Mouse (Mus musculus) MN1 (cell line): ENCODE measurements at regions not wholly inside any gene's neighbourhood (a gene's known extent, or its start where the extent isn't known, plus 50 kb on each side); places are given as distances from the start of the nearest gene placed in this dataset.
A peak's percentile ranks its signal among the peaks of the same experiment; 100 is the strongest.

Source experiments
- DNase-seq: peaks from one replicate; pipeline ENCODE4 v3.0.0-alpha.2; 2016; ENCODE audit warnings: low spot score

DNA sequence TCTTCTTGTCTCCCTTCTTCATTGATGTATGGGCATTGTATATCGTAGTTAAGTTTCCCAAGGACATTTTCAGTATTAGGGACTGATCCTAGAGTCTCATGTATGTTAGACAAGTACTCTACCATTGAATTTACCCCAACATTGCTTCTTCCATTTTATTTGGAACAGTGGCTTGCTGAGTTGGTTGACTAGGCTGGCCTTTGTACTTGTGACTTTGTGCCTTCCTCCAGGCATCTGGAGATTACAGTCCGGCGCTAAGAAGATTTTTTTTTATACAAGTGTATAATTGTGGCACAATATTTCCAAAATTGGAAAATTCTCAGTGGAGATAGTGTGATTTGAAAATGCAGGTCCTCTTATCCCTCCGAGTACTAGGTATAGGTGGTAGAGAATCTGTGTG, 1165.5 kb upstream of the A1bg start:
- no peak for DNase-seq

DNA sequence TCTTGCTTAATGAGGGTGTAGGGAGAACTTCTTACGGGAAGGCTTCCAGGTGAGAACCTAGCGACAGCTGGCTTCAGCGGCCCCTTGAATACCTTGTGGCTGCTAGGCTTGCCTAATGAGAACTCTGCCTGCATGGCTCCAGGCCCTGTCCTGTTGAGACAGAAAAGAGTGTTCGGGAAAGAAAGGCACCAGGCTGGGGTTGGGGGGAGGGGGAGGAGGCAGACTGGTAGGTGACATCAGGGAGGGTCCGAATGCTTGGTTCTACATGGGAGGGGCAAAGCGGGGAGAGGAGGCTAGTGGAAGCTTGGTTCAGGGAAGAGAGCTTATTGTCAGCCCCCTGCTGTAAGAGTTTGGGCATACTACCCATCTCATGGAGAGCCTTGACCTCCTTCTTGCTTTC, 1164.9 kb upstream of the A1bg start:
- no peak for DNase-seq

DNA sequence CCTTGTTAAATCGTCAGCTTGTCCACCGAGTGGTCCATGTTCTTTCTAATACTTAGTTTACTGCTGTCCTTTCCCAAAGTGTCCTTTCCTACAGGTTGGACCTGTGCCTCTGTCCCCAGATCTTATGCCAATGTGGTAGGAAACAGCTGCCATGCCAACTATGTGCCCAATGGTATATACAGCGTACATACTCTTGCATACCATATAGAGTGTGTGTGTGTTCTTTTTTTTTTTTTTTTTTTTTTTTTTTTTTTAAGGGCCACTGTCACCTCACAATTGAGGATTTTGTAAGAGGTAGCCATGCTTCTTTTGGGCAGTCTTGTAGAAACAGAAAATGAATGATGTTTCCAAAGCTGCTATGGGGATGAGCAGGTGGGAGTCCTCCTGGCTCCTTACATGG, 1163.2 kb upstream of the A1bg start:
- DNase-seq: no peak

DNA sequence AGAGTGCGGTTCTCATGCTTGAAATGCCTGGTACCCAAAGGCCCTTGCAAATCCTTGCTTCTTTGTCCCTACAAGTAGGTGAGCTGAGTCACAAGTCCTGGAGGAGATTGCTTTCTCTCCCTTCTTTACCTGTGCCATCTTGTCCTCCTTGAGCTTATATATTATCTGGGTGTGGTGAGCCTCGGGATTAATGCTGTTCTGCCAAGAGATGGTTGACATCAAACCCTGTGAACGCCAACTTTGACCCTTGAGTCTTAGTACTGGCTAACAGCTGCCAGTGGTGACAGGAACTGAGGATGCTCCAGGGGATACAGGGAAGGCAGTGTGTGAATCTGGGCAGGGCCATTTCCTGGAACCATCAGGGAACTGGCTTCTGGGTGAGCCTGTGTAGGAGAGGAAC, 1160.5 kb upstream of the A1bg start:
- no peak for DNase-seq

DNA sequence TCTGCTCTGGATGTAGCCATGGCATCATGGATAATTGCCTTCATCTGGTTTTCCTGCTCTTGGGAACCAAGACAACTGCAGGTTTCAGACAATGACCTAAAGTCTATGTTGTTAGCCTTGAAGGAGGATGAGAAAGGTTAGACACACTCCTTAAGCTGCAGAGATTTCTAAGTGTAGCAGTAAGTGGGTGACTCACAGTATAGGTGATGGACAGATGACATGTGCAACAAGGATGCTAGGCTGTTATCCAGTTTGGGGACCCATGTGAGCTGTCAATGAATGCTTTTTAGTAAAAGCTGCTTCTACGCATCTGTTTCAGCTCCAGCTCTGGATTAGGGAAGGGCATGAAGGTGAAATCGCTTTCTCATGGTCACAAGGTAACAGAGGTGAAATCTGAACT, 1159.7 kb upstream of the A1bg start:
- DNase-seq: peak; percentile 12

DNA sequence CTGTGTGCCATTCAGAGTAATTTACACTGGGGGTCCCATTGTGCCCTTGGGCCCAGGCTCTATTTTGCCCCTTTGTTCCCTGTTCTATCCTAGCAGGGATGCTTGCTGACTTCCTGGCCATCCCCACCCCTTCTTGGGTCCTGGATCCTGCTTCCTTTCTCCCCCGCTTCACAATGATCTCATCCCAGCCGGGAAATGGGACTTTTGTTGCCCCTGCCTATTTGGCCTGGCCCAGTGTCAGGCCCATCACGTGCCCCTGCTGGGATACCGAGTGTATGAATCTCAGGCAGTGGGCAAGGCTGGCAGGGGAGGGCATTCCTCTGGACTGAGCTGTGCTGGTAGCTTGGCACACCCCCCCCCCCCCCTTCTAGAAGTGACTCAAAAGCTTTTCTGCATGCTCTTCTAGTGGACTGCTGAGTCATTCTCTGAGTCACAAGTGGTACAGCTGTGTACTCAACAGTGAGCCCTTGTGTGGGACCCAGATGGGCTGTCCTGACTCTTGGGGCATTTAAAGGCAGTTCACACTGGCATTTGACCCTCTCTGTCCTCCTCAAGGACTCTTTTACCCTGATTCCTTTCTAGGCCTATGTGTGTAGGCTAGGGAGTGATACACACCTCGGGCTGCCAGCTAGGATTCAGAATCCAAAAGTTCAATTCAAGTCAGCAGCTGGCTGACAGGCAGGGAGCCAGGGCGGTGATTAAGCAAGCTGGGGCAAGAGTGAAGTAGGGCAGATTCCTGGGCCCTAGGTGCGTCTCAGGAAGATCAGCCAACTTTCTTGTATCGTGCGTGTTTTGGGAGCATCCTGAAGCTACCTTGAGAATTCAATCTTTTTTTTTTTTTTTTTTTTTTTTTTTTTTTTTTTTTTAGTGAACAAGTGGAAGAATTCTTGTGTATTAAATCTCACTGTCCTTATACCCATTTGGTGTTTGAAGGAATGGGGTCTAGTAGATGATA, 1156.6 kb upstream of the A1bg start:
- peak; percentile 83 for DNase-seq

DNA sequence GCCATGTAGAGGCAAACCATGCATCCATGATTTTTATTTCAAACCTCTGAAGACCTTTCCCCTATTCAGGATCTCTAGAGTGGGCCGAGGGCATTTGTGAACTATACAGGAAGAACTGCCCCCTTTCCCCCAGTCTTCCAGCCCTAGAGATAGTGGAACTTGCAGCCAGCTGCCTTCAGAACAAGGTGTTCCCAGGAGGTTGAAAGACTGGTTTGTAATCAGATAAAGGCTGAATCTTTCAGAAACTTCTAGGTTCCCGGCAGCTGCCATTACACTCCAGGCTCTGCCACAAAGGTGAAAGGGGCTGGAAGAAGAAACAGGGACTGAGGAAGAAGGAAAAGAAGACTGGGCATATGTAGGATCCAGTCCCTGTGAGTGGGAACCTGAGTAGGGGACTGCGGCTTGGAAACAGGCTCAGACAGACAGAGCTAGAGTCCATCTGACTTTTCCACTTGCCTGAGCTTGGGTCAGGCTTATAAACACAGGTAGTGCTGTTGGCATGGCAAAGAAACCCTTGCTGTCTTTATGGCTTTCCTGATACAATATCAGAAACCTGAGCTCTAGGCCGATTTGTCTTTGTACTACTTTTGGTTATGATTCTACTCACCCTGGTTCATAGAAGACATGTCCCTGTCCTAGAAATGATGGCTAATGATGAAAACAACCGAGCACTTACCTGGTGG, 1153.9 kb upstream of the A1bg start:
- no peak for DNase-seq

DNA sequence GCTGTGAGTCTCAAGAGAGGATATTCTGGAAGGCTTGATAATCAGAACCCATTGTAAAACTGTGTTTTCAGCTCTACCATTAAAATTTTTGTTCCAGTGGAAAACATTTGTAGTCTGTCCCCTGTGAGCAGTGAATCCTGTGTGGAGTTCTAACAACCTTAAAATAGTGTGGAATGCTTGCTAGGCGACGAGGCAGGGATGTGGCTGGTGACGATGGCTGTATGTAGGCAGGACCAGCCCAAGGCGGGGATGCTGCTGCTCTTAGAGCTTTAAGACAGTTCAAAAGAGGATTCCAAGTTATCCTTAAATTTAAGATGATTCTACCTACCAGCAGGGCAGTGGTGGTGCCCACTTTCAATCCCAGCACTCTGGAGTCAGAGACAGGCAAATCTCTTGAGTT, 1151.9 kb upstream of the A1bg start:
- DNase-seq: no peak

DNA sequence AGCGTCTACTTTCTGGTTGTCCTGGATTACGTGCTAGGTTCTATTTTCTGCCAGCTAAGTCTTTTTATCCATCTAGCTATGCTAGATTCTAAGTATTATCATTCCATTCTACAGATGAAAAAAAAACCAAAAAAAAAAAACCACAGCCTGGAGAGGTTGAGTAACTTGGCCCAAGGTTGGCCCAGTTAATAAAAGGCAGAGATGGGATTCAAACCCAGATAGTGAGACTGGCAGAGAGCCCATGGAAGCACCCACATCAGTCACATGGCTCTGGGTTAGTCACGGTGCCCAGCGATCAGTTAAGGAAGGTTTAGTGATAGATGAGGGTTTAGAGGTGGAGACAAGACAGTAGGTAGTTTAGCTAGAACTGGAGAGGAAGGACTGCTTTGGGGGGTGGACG, 1150.8 kb upstream of the A1bg start:
- DNase-seq: no peak

DNA sequence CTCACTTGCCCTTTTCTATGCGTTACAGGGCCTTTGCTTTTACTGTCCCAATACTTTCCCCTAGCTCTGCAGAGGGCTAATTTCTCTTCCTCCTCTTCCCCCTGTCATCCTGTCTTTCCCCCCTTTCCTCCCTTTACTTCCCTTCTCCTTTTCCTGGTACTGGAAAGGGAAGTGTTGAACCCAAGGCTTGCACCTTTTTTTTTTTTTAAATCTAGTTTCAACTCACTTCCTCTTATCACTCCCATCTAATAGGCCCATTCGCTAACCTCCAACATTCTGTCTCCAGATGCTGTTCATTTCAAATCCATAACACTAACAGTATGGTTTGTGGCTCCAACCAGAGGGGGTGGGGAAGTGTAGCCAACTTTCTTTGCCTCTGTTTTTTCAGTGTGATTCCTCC, 1148.5 kb upstream of the A1bg start:
- no peak for DNase-seq

DNA sequence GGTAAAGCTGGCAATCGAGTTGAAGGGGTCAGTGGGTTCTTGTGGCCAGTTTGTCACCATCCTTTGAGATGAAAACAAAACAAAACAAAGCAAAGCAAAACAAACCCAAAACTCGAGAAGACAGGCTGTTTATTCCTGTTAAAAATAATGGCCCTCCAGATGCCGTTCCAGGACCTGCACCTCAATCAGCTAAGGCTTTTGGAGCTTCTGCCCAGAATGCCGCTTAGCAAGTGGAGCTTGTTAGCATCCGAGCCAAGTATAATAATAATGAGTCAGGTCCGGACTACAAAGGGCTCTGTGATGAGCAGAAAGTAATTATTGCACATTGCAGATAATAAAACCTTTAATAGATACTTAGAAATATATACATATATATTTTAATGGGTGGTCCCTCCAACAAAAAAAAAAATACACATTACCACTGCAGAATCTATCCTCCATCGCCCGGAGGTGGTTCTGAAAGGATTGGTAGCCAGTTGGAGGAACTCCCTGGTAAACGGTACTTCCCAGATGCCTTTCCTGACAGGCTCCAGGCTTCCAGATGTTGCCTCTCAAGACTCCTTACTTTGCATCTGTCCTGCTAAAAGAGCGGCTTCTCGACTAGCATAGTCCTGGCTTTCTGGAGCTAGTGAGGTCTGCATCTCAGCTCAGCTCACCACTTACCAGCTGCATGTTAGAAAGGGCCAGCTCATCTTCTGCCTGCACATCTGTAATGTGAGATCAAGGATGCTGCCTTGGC, 1145.8 kb upstream of the A1bg start:
- DNase-seq: peak; percentile 53

DNA sequence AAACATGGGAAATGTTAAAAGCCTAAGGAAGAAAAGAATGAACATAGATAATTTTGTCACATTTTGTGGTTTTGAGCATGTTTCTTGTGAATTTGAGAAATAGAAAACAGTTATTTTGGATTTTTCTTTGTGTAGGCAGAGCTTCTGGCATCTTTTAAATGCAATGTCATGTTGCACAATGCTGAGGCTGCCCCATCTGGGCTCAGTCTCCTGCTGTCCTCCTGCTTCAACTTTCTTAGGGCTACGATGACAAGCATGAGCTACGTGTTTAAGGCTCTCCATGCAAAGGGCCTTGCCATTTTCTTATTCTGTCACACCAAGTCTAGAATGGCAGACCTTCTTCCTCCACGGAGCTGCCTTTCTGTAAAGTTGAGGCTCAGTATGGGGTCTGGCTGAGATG, 1141.6 kb upstream of the A1bg start:
- no peak for DNase-seq

DNA sequence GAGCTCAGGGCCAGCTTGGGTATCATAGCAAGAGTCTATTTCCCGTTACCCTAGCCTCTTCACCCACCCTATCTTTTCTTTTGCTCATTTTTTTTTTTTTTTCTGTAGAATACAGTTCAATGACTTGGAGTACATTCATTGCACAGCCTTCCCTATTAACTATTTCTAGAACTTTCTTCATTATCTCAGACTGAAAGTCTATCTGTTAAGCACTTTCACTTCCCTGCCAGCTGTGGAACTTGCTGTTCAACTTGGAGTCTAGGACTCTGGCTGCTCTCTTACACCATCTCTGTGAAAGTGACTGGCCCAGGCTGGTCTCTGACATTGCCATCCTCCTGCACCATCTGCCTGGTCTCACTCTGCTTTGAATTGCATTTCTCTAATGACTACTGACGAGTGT, 1134.6 kb upstream of the A1bg start:
- no peak for DNase-seq

DNA sequence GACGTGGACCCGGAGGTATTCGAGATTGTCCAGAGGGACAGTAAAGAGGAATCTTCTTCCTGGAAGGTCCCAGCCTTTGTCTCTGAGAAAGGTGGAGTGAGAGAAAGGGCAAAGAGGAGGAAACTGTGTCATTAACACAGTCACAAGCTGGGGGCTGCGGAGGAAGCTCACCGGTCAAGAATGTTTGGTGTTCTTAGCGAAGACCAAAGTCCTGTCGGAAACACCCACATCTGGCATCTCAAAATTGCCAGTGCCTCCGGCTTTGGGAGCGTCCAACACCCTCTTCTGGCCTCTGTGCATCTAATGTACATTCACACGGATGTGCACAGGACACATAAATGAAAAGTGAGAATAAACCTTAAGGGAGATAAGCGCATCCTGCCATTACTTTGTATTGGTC, 1134.1 kb upstream of the A1bg start:
- no peak for DNase-seq

DNA sequence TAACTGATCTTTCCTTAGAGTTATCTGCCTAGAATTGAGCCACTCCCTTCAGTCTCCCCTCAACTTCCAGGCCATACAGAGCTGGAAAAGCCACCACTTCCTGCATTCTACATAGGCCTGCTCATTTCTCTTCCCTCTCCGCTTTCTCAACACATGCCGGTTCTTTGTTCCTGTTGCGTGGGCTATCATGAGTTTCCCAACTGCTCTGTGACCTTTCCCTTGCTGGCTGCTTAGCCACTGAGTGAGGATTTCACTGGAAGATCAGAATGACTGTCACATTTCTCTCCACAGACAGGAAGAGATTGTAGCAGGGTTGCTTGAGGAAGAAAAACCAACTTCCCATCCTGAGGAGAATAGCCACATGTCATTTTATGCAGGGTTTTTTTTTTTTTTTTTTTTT, 1133.6 kb upstream of the A1bg start:
- DNase-seq: no peak

DNA sequence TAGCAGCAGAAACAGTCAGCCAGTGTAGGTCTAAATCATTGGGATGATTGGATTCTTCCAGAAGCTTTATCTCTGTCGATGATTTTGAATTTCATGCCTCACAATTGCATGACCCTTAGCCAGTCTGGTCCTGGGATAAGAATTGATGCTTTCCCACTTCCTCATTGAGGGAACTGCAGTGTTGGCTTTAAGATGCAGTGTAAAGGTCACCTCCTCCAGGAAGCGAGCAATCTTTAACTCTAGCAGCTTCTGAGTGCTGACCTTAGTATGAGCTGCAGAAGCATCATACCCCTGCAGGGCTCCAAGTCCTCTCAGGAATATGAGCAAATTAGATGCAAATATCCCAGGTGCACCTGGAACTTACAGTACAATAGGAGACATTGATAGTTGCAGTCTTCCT, 1132.2 kb upstream of the A1bg start:
- DNase-seq: no peak

DNA sequence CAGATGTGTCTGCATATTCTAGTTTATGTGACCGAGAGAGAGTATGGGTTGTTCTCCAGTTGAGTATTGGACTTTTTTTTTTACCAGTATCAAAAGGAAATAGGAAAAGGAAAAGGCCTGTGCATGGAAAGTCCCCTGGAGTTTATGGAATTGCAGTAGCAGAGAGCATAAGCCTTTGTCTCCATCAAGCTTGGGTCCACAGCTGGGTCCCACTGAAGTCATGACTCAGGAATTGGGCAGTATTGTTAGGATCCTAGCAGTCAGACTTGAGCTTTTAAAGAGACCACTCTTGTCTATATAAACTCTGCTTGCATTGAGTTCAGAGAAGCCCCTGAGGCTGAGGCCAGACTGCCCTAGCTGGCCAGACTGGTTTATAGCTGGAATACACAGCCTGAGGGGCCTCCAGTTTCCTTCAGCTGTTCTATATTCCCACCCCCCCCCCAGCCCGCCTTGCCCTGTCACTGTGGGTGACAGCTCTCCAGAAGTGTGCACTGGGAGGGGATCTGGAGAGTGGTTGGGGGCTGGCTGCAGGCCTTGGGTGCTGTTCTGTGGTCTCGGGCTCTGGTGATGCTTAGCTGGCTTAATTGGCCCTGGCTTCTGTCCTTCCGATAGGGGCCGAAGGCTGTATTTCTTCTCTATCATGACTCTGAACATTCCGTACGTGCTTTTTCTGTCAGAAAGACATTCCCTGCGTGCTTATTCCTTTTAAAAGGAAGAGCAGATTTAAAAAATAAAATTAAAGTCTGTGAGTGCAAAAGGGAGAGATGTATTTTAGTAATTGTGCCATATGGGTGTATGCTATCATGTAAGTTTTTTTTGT, 1130.8 kb upstream of the A1bg start:
- no peak for DNase-seq

DNA sequence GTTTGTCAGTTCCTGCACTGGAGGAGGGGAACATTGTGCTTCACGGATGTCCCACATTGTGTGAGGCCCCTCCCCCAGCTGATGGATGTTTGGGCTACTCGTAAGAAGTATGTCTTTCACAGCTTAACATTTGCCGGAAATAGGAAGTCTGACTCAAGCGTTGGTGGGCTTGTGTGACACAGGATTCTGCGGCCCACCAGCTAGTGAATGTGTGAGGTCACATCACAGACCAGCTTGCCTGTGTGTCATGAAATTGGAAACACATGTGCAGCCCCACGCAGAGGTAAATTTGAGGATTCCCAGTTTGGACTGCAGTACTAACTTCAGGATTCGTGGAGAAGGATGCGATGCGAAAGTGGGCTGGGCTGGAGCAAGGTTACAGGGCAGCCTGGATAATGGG, 1126.6 kb upstream of the A1bg start:
- no peak for DNase-seq

DNA sequence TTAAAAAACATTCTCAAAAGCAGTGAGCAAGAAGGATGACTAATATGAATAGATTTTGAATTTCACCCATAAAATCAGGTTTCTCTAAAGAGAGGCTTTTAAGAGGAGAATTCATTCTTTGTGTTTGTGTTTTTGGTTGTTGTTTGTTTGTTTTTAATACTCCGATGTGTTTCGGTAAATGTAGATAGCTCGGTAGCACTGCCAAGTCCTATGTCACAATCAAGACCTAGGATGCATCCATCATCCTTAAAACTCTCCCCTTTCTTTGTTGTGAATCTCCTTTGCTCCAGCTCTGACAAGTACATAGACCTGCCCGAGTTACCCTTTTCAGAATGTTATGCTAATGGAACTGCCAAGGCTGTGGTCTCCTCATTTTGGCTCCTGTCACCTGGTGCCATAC, 1126.2 kb upstream of the A1bg start:
- no peak for DNase-seq

DNA sequence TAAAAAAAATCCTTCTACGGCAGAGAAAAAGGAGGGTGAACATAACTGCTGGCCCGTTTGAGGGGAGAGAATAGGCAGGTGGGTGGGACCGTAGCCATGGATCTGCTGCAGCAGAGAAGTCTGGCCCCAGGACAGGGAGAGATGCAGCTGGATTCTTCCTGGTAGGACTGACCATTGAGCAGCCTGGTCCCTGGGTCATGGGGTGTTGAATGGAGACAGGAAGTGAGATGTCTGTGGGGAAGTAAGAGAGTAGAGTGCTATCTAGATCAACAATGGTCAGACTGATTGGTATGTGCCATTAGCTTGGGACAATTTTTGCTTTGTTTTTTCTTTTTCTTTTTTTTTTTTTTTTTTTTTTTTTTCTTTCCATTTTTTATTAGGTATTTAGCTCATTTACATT, 1123.5 kb upstream of the A1bg start:
- DNase-seq: no peak

DNA sequence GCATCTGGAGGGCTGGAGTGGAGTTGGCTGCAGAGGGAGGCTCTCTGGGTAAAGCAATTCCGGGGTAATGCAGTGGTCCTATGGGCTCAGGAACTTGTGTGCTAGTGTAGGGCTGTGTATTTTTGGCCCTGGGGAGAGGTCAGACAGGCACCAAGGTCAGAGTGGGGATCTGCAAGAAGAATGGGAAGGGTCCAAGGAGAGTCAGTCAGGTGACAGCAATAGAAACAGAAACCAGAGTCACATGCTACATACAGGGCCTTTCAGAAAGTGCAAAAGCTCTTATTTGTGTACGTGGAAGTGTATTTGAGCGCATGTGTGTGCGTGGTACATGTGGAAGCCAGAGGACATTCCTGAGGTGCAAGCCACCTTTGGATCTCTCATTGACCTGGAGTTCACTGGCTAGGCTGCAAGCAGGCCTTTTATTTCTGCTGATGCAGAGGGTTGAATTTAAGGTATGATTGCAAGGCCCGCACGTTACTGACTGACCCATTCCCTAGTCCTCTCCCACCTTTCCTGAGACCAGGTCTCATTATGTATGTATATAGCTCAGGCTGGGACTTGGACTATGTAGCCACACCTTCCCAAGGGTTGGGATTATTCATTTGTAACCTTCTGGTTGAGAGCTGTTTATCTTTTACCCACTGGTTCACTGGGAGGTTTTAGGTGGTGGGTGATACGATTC, 1122.0 kb upstream of the A1bg start:
- DNase-seq: no peak
